Mouse (Mus musculus) megakaryocyte, embryonic 14.5 days (primary cell): ENCODE results near the gene Ttc17.
A peak's percentile ranks its signal among the peaks of the same experiment; 100 is the strongest.

ENCODE experiments used
- FLI1 ChIP-seq: IDR thresholded peaks from 2 replicates; pipeline ENCODE4 v1.6.1; 2012; ENCODE audit warnings: low read length, inconsistent platforms, mixed read lengths
- GATA1 ChIP-seq: IDR thresholded peaks from 3 replicates; pipeline ENCODE4 v1.6.1; 2012; ENCODE audit warnings: mixed read lengths, low read length, inconsistent platforms, borderline replicate concordance

- TF ChIP-seq GATA1 = no peak
- peak; percentile 74; the same call in 1 of the 2 replicates for TF ChIP-seq FLI1
Observed at GRCm38 (mm10) chr2:94406083-94406957, at the start of gene Ttc17.
